Mouse (Mus musculus): ENCODE data around the gene Gmps. TPM values are rescaled to one million over a fixed set of nuclear protein-coding genes. Genes with fewer than 3 reads are reported as not detected.

Gmps gene
- polyA plus RNA-seq (2016; fragmentation: Nextera tagmentation; extraction: Ambion mirVana): 56.2 and 57.5 TPM in 2 replicates

DNA sequence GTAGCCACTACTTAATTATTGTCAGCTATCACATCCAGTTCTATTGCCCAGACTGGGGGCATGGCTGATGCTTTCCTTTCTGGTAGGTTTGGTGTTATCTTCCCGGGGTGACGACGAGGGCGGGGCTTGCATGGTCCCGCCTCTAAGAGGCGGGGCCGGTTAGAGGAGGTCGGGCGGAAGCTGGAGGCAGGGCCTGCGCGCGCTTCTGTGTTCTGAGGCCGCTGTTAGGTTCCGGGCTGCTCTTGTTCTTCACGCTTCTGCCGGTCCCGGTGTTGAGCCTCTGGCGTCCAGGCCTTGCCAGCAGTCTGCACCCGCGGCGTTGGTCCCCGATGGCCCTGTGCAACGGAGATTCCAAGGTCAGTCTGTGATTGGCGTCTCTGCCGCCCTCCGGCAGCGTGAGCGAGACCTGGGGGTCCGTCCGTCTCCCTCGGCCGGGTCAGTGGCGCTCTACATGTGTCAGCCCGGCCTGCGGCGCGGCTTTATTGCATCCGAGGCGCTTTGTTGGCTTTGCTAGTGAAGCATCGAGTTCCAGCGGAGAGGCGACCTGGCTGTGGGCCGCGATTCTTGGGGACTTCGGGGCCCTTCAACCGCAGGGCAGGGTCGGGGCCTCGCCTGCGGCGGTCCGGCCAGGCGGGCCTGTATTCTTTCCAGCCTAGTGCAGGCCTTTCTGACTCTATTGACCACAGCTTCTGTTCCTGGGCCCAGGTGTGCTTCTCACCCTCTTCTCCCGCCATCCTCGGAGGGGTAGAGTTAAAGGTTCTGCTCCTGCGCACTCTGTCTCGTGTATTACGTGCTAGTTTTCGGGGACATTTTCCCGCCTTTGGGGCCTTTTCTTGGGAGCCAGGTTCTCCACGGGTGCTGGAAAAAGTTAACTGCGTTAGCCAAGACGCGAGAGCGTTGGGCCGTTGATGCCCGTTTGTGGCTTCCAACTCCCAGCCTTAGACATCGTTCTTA is at the start of gene Gmps:
Gene Gmps, plus strand, starts transcription at position 152 of the 954 bp plus-strand sequence.
- H3K9me3 ChIP-seq: no peaks in the 10 kb centered on the region
- peak within 1 kb of the TSS; percentile 93 for H3K27ac ChIP-seq
- H3K27me3 ChIP-seq: no peaks in the 10 kb centered on the region
- peaks cover 13% of the 10 kb centered on the region; the same call in 1 of the 2 replicates for H3K4me1 ChIP-seq
- ATAC-seq (ENCODE audit: insufficient number of reproducible peaks, insufficient read depth, low FRiP score, low TSS enrichment): peak; percentile 99
- under 1% methylated on average over 67 of the region's 67 CpGs for WGBS
- peak within 1 kb of the TSS; percentile 92 for H3K9ac ChIP-seq
- peaks cover 6% of the 10 kb centered on the region; the same call in 1 of the 2 replicates for H3K36me3 ChIP-seq
- peak within 1 kb of the TSS; percentile 72 for H3K4me2 ChIP-seq (replicated peaks)
- peak within 1 kb of the TSS; percentile 96 for H3K4me3 ChIP-seq

- H3K27ac ChIP-seq: 0 out of 2 replicates have a peak within 1 kb of the TSS, but pooled peaks have one; percentile 37
- peak within 1 kb of the TSS; percentile 82 for H3K9ac ChIP-seq
- H3K4me3 ChIP-seq: peak within 1 kb of the TSS; percentile 65
- ATAC-seq (ENCODE audit: insufficient number of reproducible peaks, insufficient read depth, low FRiP score, low TSS enrichment): peak; percentile 90
- H3K36me3 ChIP-seq: no peaks in the 10 kb centered on the region
- H3K4me1 ChIP-seq: no peaks in the 10 kb centered on the region
- H3K27me3 ChIP-seq: no peaks in the 10 kb centered on the region
- H3K9me3 ChIP-seq: no peaks in the 10 kb centered on the region
- H3K4me2 ChIP-seq (replicated peaks): peak within 1 kb of the TSS; percentile 62
- 5% methylated on average over 47 of the region's 48 CpGs for WGBS
Measured at GRCm38 (mm10) chr3:63928878-63929859, 46.7 kb upstream of the Gmps start, which contains the start of gene E130311K13Rik. Gene E130311K13Rik (minus strand): TSS chr3:63929472.

DNA sequence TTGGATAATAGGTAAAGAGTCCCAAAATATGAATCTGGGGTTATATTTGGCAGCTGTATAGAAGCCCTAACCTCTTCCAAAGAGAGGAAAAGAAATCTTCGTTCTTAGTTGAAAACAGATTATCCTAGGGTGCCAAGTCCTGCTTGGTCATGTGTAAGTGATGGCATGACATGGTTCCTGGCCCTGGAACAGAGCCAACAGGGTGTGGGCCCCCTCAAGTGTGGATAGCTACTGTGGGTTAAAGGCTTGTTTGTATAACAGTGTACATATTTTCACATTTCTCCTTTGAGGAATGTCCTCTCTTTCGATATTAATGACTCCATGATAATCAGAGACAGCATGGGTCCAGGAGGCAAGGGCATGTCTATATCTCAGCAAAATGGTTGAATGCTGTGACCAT is 37.0 kb upstream of the Gmps start:
- no peak overlapping the region for H3K9ac ChIP-seq
- no peaks in the 10 kb centered on the region for H3K4me1 ChIP-seq
- no peaks in the 10 kb centered on the region for H3K27me3 ChIP-seq
- H3K36me3 ChIP-seq: 0 out of 2 replicates have a peak, but pooled peaks cover 4% of the 10 kb centered on the region
- H3K9me3 ChIP-seq: no peaks in the 10 kb centered on the region
- H3K4me2 ChIP-seq (replicated peaks): no peak overlapping the region
- whole genome bisulfite sequencing: 83% methylated on average over 2 of the region's 2 CpGs
- ATAC-seq (ENCODE audit: insufficient number of reproducible peaks, insufficient read depth, low FRiP score, low TSS enrichment): no peak
- H3K27ac ChIP-seq: no peak overlapping the region
- H3K4me3 ChIP-seq: no peak overlapping the region

DNA sequence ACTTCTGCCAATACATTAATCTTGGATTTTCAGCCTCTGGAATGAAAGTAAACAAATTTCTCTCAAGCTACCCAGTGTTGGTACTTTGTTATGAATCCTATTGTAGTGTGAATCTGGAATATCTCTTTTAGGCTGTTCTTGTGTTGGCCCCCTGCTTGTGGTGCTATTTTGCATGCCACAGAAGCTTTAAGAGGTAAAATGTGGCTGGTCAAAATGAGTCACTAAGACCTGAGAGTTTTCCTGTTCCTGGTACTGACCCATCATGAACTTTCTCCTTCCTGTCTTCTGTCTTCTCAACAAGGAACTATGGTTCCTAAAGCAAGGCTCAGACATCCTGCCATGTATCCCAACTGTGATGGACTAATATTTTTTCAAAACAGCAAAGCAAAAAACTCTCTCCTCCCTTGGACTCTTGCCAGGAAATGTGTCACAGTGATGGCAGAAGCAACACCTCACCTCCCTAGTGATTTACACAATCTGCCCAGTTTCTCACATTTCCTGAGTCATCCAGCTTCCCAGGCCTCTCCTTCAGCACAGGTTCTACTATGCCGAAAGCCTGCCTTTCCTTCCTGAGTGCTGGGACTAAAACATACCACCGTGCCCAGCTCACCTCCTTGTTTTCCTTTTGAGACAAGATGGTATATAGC is 34.6 kb upstream of the Gmps start:
- Histone ChIP-seq H3K9ac (no peak overlapping the region), H3K4me2 (replicated peaks) (no peak overlapping the region), H3K27ac (no peak overlapping the region), H3K9me3 (no peaks in the 10 kb centered on the region), H3K4me3 (no peak overlapping the region), H3K4me1 (no peaks in the 10 kb centered on the region), H3K36me3 (0 out of 2 replicates have a peak, but pooled peaks cover 10% of the 10 kb centered on the region), H3K27me3 (no peaks in the 10 kb centered on the region)
- ATAC-seq (ENCODE audit: insufficient number of reproducible peaks, insufficient read depth, low FRiP score, low TSS enrichment): no peak
- 82% methylated on average over 2 of the region's 2 CpGs for WGBS

GRCm38 (mm10) chr3:63949837-63950236 is 26.1 kb upstream of the Gmps start:
- no peaks in the 10 kb centered on the region for H3K27me3 ChIP-seq
- ATAC-seq (ENCODE audit: insufficient number of reproducible peaks, insufficient read depth, low FRiP score, low TSS enrichment): no peak
- 0 out of 2 replicates have a peak, but pooled peaks cover 3% of the 10 kb centered on the region for H3K36me3 ChIP-seq
- no peak overlapping the region for H3K9ac ChIP-seq
- no peak overlapping the region for H3K27ac ChIP-seq
- no peaks in the 10 kb centered on the region for H3K4me1 ChIP-seq
- WGBS: 85% methylated on average over 3 of the region's 3 CpGs
- H3K4me3 ChIP-seq: no peak overlapping the region
- H3K4me2 ChIP-seq (replicated peaks): no peak overlapping the region
- H3K9me3 ChIP-seq: no peaks in the 10 kb centered on the region

DNA sequence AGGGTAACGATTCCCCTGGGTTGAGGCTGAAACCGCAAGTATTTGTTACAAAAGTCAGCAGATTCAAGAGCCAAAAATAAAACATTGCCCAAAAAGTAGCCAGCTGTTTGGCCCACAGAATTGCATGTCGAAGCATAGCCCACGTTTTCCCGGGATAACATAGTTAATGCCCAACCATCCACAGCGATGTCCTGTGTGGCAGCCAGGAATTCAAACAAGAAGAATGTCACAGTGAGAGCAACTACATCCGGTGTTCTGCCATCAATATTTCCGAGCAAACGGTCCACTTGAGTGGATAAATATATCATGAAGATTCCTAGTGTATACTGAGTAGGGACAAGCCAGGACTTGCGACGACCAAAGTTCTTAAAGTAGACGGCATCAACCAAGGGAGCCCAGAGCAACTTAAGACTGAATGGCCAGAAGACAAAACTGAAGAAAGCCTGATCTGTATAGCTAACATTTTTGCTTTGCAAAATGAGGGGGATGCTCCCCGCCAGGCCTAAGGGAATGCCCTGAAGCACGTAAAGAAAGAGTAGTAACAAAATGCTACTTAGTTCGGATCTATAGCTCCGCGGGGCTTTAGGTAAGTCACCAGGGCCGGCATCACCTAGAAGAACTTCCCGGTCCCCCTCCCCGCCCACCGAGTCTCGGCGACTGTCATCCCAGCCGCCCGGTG is 12.3 kb upstream of the Gmps start:
- Histone ChIP-seq H3K9ac (peak overlapping the region; percentile 85), H3K27ac (no peak overlapping the region; the same call in 1 of the 2 replicates), H3K4me2 (replicated peaks) (peak overlapping the region; percentile 72), H3K27me3 (no peaks in the 10 kb centered on the region), H3K36me3 (no peaks in the 10 kb centered on the region), H3K4me3 (peak overlapping the region; percentile 93), H3K9me3 (no peaks in the 10 kb centered on the region), H3K4me1 (peaks cover 17% of the 10 kb centered on the region)
- WGBS: 7% methylated on average over 25 of the region's 25 CpGs
- ATAC-seq (ENCODE audit: insufficient number of reproducible peaks, insufficient read depth, low FRiP score, low TSS enrichment): no peak

- H3K36me3 ChIP-seq: no peaks in the 10 kb centered on the region
- peaks cover 17% of the 10 kb centered on the region for H3K4me1 ChIP-seq
- H3K9ac ChIP-seq: peak within 1 kb of the TSS; percentile 85
- H3K27ac ChIP-seq: peak within 1 kb of the TSS; percentile 88
- WGBS: under 1% methylated on average over 69 of the region's 69 CpGs
- peak within 1 kb of the TSS; percentile 93 for H3K4me3 ChIP-seq
- H3K9me3 ChIP-seq: no peaks in the 10 kb centered on the region
- H3K27me3 ChIP-seq: no peaks in the 10 kb centered on the region
- H3K4me2 ChIP-seq (replicated peaks): peak within 1 kb of the TSS; percentile 72
- ATAC-seq (ENCODE audit: insufficient number of reproducible peaks, insufficient read depth, low FRiP score, low TSS enrichment): peak; percentile 91
Measured at GRCm38 (mm10) chr3:63964100-63964921, 11.6 kb upstream of the Gmps start, which contains the start of gene Slc33a1. Gene Slc33a1 (minus strand): TSS chr3:63964768.

DNA sequence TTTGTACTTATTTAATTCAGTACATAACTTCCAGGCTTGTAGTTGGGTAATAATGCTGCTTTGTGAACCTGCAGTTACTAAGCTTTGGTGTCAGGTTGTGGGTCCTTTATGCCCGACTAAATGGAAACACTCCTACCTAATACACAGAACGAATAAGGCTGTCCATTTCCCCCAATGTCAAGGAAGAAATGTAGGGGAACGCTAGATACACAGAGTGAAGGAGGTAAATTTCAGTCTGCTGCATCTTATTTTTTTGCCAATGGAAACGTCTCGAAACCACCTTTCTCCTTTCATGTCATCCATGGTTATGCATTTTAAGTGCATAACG is 11.0 kb upstream of the Gmps start:
- H3K27me3 ChIP-seq: no peaks in the 10 kb centered on the region
- peaks cover 17% of the 10 kb centered on the region for H3K4me1 ChIP-seq
- H3K4me3 ChIP-seq: peak overlapping the region; percentile 93
- no peak overlapping the region for H3K9ac ChIP-seq
- no peak for ATAC-seq (ENCODE audit: insufficient number of reproducible peaks, insufficient read depth, low FRiP score, low TSS enrichment)
- WGBS: 78% methylated on average over 6 of the region's 6 CpGs
- H3K36me3 ChIP-seq: no peaks in the 10 kb centered on the region
- 0 out of 2 replicates have a peak overlapping the region, but pooled peaks have one; percentile 88 for H3K27ac ChIP-seq
- H3K4me2 ChIP-seq (replicated peaks): peak overlapping the region; percentile 72
- no peaks in the 10 kb centered on the region for H3K9me3 ChIP-seq

DNA sequence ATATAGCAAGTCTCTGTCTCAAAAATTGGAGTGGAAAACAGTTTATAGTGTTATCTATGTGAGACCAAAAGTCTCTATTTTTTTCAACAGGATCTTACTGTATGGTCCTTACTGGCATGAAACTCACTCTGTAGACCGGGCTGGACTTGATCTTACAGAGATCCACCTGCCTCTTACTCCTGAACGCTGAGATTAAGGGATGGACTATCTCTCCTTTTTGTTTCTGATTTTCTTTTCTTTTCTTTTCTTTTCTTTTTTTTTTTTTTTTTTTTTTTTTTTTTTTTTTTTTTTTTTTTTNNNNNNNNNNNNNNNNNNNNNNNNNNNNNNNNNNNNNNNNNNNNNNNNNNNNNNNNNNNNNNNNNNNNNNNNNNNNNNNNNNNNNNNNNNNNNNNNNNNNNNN is 10.0 kb upstream of the Gmps start:
- H3K27ac ChIP-seq: no peak overlapping the region
- H3K36me3 ChIP-seq: no peaks in the 10 kb centered on the region
- no peak for ATAC-seq (ENCODE audit: insufficient number of reproducible peaks, insufficient read depth, low FRiP score, low TSS enrichment)
- WGBS: 89% methylated on average over 2 of the region's 2 CpGs
- no peak overlapping the region for H3K9ac ChIP-seq
- no peak overlapping the region for H3K4me3 ChIP-seq
- no peaks in the 10 kb centered on the region for H3K27me3 ChIP-seq
- no peaks in the 10 kb centered on the region for H3K9me3 ChIP-seq
- H3K4me1 ChIP-seq: peaks cover 17% of the 10 kb centered on the region
- H3K4me2 ChIP-seq (replicated peaks): no peak overlapping the region

DNA sequence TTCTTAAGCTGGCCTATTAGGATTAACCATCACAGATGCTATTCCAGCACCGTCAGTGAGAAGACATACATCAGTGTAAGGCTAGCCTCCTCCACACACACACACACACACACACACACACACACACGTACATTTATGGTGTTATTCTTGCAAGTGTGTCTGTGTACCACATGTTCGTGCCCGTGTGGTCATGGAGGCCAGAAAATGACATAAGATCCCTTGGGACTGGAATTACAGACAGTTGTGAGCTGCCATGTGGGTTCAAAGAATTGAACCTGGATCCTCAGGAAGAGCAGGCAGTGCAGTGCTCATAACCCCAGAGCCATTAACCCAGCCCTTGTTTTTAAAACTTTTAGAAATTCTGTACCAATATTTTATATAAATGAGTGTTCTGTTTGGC is 2.0 kb downstream of the Gmps start:
- H3K27ac ChIP-seq: no peak overlapping the region
- H3K4me1 ChIP-seq: peaks cover 13% of the 10 kb centered on the region; the same call in 1 of the 2 replicates
- peaks cover 9% of the 10 kb centered on the region; the same call in 1 of the 2 replicates for H3K36me3 ChIP-seq

More for the DNA sequence above, 2.0 kb downstream of the Gmps start:
- WGBS: 45% methylated on average over 4 of the region's 4 CpGs
- Histone ChIP-seq H3K27me3 (no peaks in the 10 kb centered on the region), H3K4me2 (replicated peaks) (peak overlapping the region; percentile 72), H3K9ac (no peak overlapping the region), H3K9me3 (no peaks in the 10 kb centered on the region), H3K4me3 (peak overlapping the region; percentile 96; the same call in 1 of the 2 replicates)
- no peak for ATAC-seq (ENCODE audit: insufficient number of reproducible peaks, insufficient read depth, low FRiP score, low TSS enrichment)

Measured in embryonic facial prominence, embryonic 12.5 days (tissue).